Mouse (Mus musculus): ENCODE measurements around the gene Ubap1l. TPM values are rescaled to one million over a fixed set of nuclear protein-coding genes. Genes with fewer than 3 reads are reported as not detected.

The Ubap1l gene
- polyA plus RNA-seq, 1 experiment from 2014 or later = 2.1 TPM

DNA sequence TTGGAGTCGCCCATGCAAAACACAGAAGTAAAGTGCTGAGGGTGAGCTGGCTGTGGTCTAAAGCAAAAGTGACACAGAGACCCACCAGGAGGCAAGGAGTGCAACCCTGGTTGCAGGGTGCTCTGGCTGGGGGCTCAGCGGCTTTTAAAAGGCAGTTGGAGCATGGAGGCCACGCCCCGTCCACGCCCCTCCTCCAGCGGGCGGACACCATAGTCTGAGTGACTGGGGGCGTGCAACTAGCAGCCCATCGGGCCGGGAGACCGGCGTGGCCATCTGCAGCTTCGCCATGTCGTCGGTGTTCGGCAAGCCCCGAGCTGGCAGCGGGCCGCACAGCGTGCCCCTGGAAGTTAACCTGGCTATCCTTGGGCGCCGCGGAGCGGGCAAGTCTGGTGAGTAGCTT is 37.4 kb downstream of the Ubap1l start, which contains the start of gene Rasl12:
TSS of gene Rasl12 (plus strand) at position 228 of the 400 bp plus-strand sequence.
- WGBS = under 1% methylated on average over 24 of the region's 24 CpGs
- Histone ChIP-seq H3K4me2 (ENCODE audit: low read length) (peak within 1 kb of the TSS; percentile 76), H3K4me3 (ENCODE audit: low read depth, low read length) (peak within 1 kb of the TSS; percentile 43), H3K27me3 (ENCODE audit: control insufficient read depth, insufficient read depth, low read depth, low read length) (no peaks in the 10 kb centered on the region), H3K4me1 (ENCODE audit: control insufficient read depth, insufficient read depth, low read length) (no peaks in the 10 kb centered on the region), H3K9me3 (replicated peaks; ENCODE audit: control insufficient read depth, low read length, poor library complexity, severe bottlenecking) (no peaks in the 10 kb centered on the region), H3K9ac (ENCODE audit: low read depth, low read length) (peak within 1 kb of the TSS; percentile 62), H3K27ac (ENCODE audit: low read length) (no peak within 1 kb of the TSS), H3K36me3 (ENCODE audit: control insufficient read depth, insufficient read depth, low read length) (no peaks in the 10 kb centered on the region)
- ATAC-seq = peak; percentile 70; the same call in 1 of the 2 replicates

DNA sequence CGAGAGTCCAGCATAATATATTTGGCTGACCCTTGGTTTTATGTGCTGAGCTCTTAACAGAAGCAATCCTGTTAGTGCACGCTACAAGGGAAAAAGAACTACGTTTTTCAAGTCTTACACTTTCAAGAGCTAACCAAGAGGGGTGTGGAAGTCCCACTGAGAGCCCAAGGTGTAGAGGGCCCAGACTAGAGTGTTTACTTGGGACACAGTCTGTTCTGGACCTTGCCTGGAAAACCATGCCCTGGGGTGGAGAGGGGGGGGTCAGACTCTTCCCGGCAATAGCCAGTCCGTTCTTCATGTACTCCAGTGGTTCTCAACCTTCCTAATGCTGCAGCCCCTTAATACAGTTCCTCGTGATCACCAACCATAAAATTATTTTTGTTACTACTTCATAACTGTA is 39.1 kb downstream of the Ubap1l start:
- Histone ChIP-seq H3K4me3 (ENCODE audit: low read depth, low read length) (no peak overlapping the region), H3K27ac (ENCODE audit: low read length) (no peak overlapping the region), H3K9ac (ENCODE audit: low read depth, low read length) (no peak overlapping the region), H3K9me3 (replicated peaks; ENCODE audit: control insufficient read depth, low read length, poor library complexity, severe bottlenecking) (no peaks in the 10 kb centered on the region), H3K27me3 (ENCODE audit: control insufficient read depth, insufficient read depth, low read depth, low read length) (no peaks in the 10 kb centered on the region), H3K4me2 (ENCODE audit: low read length) (no peak overlapping the region), H3K36me3 (ENCODE audit: control insufficient read depth, insufficient read depth, low read length) (no peaks in the 10 kb centered on the region), H3K4me1 (ENCODE audit: control insufficient read depth, insufficient read depth, low read length) (no peaks in the 10 kb centered on the region)
- 89% methylated on average over 6 of the region's 6 CpGs for whole genome bisulfite sequencing
- ATAC-seq = no peak

DNA sequence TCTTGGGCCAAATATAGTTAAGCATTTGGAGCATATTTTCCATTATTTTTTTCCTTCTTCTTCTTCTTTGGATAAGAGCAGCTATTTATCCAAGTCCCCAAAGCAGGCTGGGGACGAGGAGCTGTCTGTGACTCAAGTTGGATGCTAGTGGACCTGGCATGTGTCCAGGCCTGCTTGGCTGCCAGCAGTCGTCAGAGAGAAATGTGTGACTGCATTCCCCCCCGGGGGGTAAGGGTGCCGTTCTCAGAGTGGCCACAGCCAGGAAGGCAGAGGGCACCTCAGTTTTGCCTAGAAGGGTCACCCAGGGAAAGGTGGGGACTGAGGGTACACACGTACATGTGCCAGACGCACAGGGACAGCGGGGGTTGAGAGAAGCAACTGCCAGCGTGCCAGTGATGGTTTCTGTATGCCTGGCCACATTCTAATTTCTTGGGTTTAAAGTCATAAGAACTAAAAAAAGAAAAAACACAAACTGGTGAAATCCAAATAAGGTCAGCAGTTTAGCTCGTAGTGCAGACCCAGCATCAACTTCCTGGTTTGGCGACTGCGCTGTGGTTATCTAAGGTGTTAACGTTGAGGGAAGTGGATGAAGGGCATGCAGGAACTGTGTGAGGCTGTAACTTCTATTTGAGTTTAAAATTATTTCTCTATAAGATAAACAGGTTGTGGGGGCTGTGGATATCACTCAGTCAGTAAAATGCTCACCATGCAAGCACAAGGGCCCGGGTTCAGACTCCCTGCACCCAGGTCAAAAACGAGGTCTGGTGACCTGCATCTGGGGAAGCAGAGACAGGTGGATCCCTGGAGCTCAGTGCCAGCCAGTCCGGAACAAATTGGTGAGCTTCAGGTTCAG is 43.7 kb downstream of the Ubap1l start:
- ATAC-seq = no peak
- H3K27me3 ChIP-seq (ENCODE audit: control insufficient read depth, insufficient read depth, low read depth, low read length) = no peaks in the 10 kb centered on the region
- H3K9ac ChIP-seq (ENCODE audit: low read depth, low read length) = no peak overlapping the region
- H3K9me3 ChIP-seq (replicated peaks; ENCODE audit: control insufficient read depth, low read length, poor library complexity, severe bottlenecking) = no peaks in the 10 kb centered on the region
- WGBS = 76% methylated on average over 15 of the region's 15 CpGs
- no peaks in the 10 kb centered on the region for H3K36me3 ChIP-seq (ENCODE audit: control insufficient read depth, insufficient read depth, low read length)
- no peak overlapping the region for H3K27ac ChIP-seq (ENCODE audit: low read length)
- H3K4me1 ChIP-seq (ENCODE audit: control insufficient read depth, insufficient read depth, low read length) = no peaks in the 10 kb centered on the region
- H3K4me3 ChIP-seq (ENCODE audit: low read depth, low read length) = no peak overlapping the region
- no peak overlapping the region for H3K4me2 ChIP-seq (ENCODE audit: low read length)

DNA sequence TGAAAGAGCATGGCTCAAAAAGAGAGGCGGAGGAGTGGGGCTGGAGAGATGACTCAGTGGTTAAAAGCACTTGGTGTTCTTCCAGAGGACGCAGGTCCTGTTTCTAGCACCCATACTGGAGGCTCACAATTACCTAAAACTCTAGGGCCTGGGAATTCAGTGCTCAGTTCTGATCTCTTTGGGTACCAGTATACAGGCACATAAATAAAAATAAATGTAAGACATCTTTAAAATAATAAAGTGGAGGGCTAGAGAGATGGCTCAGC is 44.3 kb downstream of the Ubap1l start:
- H3K4me3 ChIP-seq (ENCODE audit: low read depth, low read length) = no peak overlapping the region
- WGBS = 92% methylated on average over 2 of the region's 2 CpGs
- no peaks in the 10 kb centered on the region for H3K27me3 ChIP-seq (ENCODE audit: control insufficient read depth, insufficient read depth, low read depth, low read length)
- ATAC-seq = no peak
- H3K27ac ChIP-seq (ENCODE audit: low read length) = no peak overlapping the region
- H3K36me3 ChIP-seq (ENCODE audit: control insufficient read depth, insufficient read depth, low read length) = no peaks in the 10 kb centered on the region
- no peak overlapping the region for H3K9ac ChIP-seq (ENCODE audit: low read depth, low read length)
- no peaks in the 10 kb centered on the region for H3K9me3 ChIP-seq (replicated peaks; ENCODE audit: control insufficient read depth, low read length, poor library complexity, severe bottlenecking)
- no peaks in the 10 kb centered on the region for H3K4me1 ChIP-seq (ENCODE audit: control insufficient read depth, insufficient read depth, low read length)
- no peak overlapping the region for H3K4me2 ChIP-seq (ENCODE audit: low read length)

DNA sequence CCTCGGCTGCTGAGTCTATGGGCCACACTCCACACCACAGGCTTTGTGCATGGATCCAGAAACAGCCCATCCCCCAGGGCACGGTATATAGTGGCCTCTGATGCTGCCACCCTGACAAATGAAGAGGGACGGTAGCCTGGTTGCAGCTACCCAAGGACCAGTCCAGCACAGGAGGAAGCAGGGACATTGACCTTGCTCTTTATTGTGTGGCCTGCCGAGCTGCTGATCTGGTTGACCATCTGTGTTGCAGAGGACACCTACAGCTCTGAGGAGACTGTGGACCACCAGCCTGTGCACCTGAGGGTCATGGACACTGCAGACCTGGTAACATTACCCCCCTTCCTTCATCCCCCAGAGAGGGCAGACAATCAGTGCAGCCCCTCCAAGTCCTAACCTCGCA is 46.5 kb downstream of the Ubap1l start:
- 89% methylated on average over 5 of the region's 5 CpGs for WGBS
- no peaks in the 10 kb centered on the region for H3K27me3 ChIP-seq (ENCODE audit: control insufficient read depth, insufficient read depth, low read depth, low read length)
- H3K9ac ChIP-seq (ENCODE audit: low read depth, low read length) = no peak overlapping the region
- no peaks in the 10 kb centered on the region for H3K4me1 ChIP-seq (ENCODE audit: control insufficient read depth, insufficient read depth, low read length)
- no peak for ATAC-seq
- H3K27ac ChIP-seq (ENCODE audit: low read length) = no peak overlapping the region
- H3K4me3 ChIP-seq (ENCODE audit: low read depth, low read length) = no peak overlapping the region
- H3K9me3 ChIP-seq (replicated peaks; ENCODE audit: control insufficient read depth, low read length, poor library complexity, severe bottlenecking) = no peaks in the 10 kb centered on the region
- no peaks in the 10 kb centered on the region for H3K36me3 ChIP-seq (ENCODE audit: control insufficient read depth, insufficient read depth, low read length)
- H3K4me2 ChIP-seq (ENCODE audit: low read length) = no peak overlapping the region

DNA sequence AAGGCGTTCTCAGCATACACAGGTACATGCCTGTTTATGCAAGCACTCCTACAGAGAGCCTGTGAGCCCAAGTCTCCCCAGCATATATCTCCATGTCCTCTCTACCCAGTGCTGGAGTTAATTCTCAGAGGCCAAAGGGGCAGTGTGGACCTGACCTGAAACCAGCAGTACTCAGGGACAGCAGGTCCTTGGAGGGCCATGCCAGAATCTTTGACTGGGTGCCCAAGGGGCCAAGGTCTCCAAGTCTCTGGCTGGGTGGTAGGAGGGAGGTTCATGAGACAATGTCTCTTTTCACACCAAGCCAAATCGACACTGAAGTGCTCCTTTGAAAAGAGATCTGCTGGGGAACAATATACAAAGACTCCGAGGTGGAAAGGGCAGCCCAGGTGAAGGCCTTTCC is 47.0 kb downstream of the Ubap1l start:
- Histone ChIP-seq H3K27ac (ENCODE audit: low read length) (no peak overlapping the region), H3K9ac (ENCODE audit: low read depth, low read length) (no peak overlapping the region), H3K36me3 (ENCODE audit: control insufficient read depth, insufficient read depth, low read length) (no peaks in the 10 kb centered on the region), H3K4me3 (ENCODE audit: low read depth, low read length) (no peak overlapping the region), H3K9me3 (replicated peaks; ENCODE audit: control insufficient read depth, low read length, poor library complexity, severe bottlenecking) (no peaks in the 10 kb centered on the region), H3K4me2 (ENCODE audit: low read length) (no peak overlapping the region), H3K4me1 (ENCODE audit: control insufficient read depth, insufficient read depth, low read length) (no peaks in the 10 kb centered on the region), H3K27me3 (ENCODE audit: control insufficient read depth, insufficient read depth, low read depth, low read length) (no peaks in the 10 kb centered on the region)
- ATAC-seq = no peak
- WGBS = 72% methylated on average over 3 of the region's 3 CpGs

DNA sequence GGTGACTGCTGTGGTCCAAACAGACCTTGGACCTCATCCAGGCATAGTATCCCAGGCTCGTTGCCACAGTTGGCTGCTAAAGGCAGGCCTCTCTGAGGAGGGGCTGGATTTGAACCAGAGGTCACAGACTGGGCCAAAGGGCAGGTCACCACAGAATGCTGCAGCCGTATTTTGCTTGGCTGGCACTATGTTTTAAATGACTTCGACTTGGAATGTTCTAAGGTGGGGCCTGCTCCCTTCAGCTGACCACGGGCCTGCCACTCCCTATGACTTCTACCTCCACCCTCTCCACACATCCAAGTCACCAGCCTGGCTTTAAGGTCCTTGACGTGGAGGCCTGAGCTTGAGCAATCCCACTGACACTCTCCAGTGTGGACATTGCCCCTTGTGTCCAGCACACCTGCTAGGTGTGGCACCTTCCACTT is 48.0 kb downstream of the Ubap1l start:
- Histone ChIP-seq H3K4me3 (ENCODE audit: low read depth, low read length) (no peak overlapping the region), H3K27ac (ENCODE audit: low read length) (no peak overlapping the region), H3K9me3 (replicated peaks; ENCODE audit: control insufficient read depth, low read length, poor library complexity, severe bottlenecking) (no peaks in the 10 kb centered on the region), H3K36me3 (ENCODE audit: control insufficient read depth, insufficient read depth, low read length) (no peaks in the 10 kb centered on the region), H3K4me1 (ENCODE audit: control insufficient read depth, insufficient read depth, low read length) (no peaks in the 10 kb centered on the region), H3K9ac (ENCODE audit: low read depth, low read length) (no peak overlapping the region), H3K4me2 (ENCODE audit: low read length) (no peak overlapping the region), H3K27me3 (ENCODE audit: control insufficient read depth, insufficient read depth, low read depth, low read length) (no peaks in the 10 kb centered on the region)
- 66% methylated on average over 5 of the region's 5 CpGs for WGBS
- ATAC-seq = no peak

DNA sequence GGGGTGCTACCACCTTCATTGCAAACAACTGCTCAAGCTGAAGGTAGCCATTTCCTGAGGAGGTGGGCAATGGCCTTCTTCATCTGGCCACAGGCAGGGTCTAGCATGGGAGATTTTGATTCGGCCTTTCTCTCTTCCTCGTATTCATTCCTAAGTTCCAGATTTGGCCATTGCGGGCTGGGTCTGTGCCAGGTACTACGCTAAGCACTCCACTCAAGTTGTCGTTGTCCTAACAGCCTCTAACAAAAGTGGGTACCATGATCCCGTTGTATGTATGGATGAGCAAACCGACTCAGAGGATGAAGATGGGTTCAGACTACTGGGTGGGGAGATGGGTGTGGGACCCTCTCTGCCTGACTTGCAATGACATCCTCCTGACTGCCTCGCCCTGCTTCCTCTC is 49.5 kb downstream of the Ubap1l start:
- H3K27ac ChIP-seq (ENCODE audit: low read length) = no peak overlapping the region
- H3K27me3 ChIP-seq (ENCODE audit: control insufficient read depth, insufficient read depth, low read depth, low read length) = no peaks in the 10 kb centered on the region
- WGBS = 89% methylated on average over 8 of the region's 8 CpGs
- H3K9me3 ChIP-seq (replicated peaks; ENCODE audit: control insufficient read depth, low read length, poor library complexity, severe bottlenecking) = no peaks in the 10 kb centered on the region
- no peak overlapping the region for H3K4me2 ChIP-seq (ENCODE audit: low read length)
- no peaks in the 10 kb centered on the region for H3K4me1 ChIP-seq (ENCODE audit: control insufficient read depth, insufficient read depth, low read length)
- H3K36me3 ChIP-seq (ENCODE audit: control insufficient read depth, insufficient read depth, low read length) = no peaks in the 10 kb centered on the region
- ATAC-seq = no peak
- no peak overlapping the region for H3K9ac ChIP-seq (ENCODE audit: low read depth, low read length)
- H3K4me3 ChIP-seq (ENCODE audit: low read depth, low read length) = no peak overlapping the region

DNA sequence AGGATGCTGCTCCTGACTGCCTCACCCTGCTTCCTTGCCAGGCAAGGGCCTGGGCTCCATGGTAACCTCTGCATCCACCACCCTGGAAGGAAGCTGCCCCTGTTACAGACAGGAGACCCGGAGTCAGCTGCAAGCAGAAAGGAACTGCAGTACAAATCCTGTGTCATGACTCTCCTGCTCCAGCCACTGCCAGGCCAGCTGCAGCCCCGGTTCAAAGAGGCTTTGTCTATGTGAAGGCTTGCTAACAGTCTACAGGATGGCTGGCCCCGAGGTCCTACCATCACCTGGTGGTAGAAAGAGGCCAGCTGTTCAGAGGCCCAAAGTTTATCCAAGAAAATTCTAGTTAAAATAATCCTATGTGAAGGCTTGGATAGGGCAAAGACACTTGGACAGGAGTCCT is 50.5 kb downstream of the Ubap1l start:
- no peak overlapping the region for H3K27ac ChIP-seq (ENCODE audit: low read length)
- H3K4me2 ChIP-seq (ENCODE audit: low read length) = no peak overlapping the region
- H3K9ac ChIP-seq (ENCODE audit: low read depth, low read length) = no peak overlapping the region
- no peaks in the 10 kb centered on the region for H3K9me3 ChIP-seq (replicated peaks; ENCODE audit: control insufficient read depth, low read length, poor library complexity, severe bottlenecking)
- no peaks in the 10 kb centered on the region for H3K27me3 ChIP-seq (ENCODE audit: control insufficient read depth, insufficient read depth, low read depth, low read length)
- no peaks in the 10 kb centered on the region for H3K36me3 ChIP-seq (ENCODE audit: control insufficient read depth, insufficient read depth, low read length)
- no peak for ATAC-seq
- H3K4me3 ChIP-seq (ENCODE audit: low read depth, low read length) = no peak overlapping the region
- no peaks in the 10 kb centered on the region for H3K4me1 ChIP-seq (ENCODE audit: control insufficient read depth, insufficient read depth, low read length)
- 76% methylated on average over 3 of the region's 3 CpGs for WGBS
